Mouse (Mus musculus) frontal cortex, postnatal 25 days (tissue): ENCODE measurements around the gene Eif1.
"Not testable (repeated sequence)": the region's sequence is repeated elsewhere in the genome, so short reads cannot be mapped to it uniquely, and the experiment has no call there.

Experiments
- DNase-seq, 2 experiments: peaks; one replicate each; pipeline ENCODE4 v3.0.0; 2022; ENCODE audit warnings: low spot score in 2 of 2

Gene Eif1

GRCm38 (mm10) chr11:100352076-100352857 lies 32.6 kb downstream of the Eif1 start:
- no peak for DNase-seq

- peak in 1 of 2 experiments; percentile 38 for DNase-seq
Observed at GRCm38 (mm10) chr11:100355151-100355951, 35.7 kb downstream of the Eif1 start.

GRCm38 (mm10) chr11:100355972-100356818 lies 36.5 kb downstream of the Eif1 start, which contains the start of gene Hap1:
Gene Hap1 (minus strand): TSS chr11:100356128.
- DNase-seq, result peak; percentile 63 to 69

- DNase-seq, result no peak
Observed at GRCm38 (mm10) chr11:100356819-100357211, 37.1 kb downstream of the Eif1 start.

- DNase-seq, result no peak
Observed at GRCm38 (mm10) chr11:100357408-100357807, 37.7 kb downstream of the Eif1 start.

- no peak for DNase-seq
Observed at GRCm38 (mm10) chr11:100360175-100360574, 40.5 kb downstream of the Eif1 start.

GRCm38 (mm10) chr11:100361059-100361458 lies 41.4 kb downstream of the Eif1 start:
- DNase-seq, result not testable (repeated sequence)

- DNase-seq, result peak; percentile 69 to 71
Observed at GRCm38 (mm10) chr11:100362209-100362978, 42.7 kb downstream of the Eif1 start.

- DNase-seq, result peak in 1 of 2 experiments; percentile 63
Observed at GRCm38 (mm10) chr11:100362979-100363562, 43.4 kb downstream of the Eif1 start.

GRCm38 (mm10) chr11:100369145-100369544 lies 49.5 kb downstream of the Eif1 start:
- no peak for DNase-seq

GRCm38 (mm10) chr11:100369822-100370221 lies 50.1 kb downstream of the Eif1 start:
- no peak for DNase-seq
